Mouse (Mus musculus): ENCODE data around the gene Dennd1a. TPM values are rescaled to one million over a fixed set of nuclear protein-coding genes. Genes with fewer than 3 reads are reported as not detected.

Dennd1a gene
- total RNA-seq, 2 experiments from 2014 or later, result 25.3 to 26.2 TPM

- DNase-seq, result no peak
- intact Hi-C loops (cut with DNase I), result no loop called here
Measured at GRCm38 (mm10) chr2:37842151-37842569, 445.0 kb downstream of the Dennd1a start.

DNA sequence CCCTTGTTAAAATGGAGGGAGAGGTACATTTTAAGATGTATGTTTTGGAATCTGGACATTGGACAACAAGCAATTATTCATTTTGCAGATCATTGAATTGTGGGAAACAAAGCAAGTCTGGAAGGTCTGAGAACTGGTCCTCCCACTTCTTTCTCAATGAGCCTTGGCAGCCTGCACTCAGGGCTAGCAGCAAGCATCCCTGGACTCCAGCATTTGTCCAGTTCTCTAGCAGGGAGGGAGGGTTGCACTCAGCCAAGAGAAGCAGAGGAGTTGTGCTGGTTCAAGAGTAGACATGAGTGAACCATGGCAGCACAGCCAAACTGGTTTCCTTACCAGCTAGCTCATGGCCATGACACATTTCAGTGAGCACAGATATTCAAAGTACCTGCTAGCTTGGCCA, 447.3 kb downstream of the Dennd1a start:
- intact Hi-C loops (cut with DNase I), result no loop called here
- no peak for DNase-seq

- no peak for DNase-seq
- intact Hi-C loops (cut with DNase I), result no loop called here
Measured at GRCm38 (mm10) chr2:37838202-37838984, 448.8 kb downstream of the Dennd1a start.

DNA sequence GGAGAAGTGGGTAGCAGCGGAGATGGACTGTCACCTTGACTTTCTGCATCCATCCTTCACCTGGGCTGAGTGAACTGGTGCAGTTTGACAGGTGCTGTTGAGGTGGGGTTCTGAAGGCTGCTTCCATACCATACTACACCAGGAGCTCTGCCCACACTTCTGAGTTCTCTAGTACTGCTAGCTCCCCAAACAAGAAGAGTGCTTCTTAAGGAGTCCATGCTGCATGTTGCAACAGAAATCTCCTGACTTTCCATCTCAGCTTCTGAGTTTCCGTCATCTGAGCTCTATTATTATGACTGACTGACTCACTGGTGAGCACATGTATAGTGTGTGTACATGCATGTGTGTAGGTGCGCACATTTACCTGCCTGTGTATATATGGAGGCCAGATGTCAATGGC, 449.6 kb downstream of the Dennd1a start:
- intact Hi-C loops (cut with DNase I), result no loop called here
- no peak for DNase-seq

DNA sequence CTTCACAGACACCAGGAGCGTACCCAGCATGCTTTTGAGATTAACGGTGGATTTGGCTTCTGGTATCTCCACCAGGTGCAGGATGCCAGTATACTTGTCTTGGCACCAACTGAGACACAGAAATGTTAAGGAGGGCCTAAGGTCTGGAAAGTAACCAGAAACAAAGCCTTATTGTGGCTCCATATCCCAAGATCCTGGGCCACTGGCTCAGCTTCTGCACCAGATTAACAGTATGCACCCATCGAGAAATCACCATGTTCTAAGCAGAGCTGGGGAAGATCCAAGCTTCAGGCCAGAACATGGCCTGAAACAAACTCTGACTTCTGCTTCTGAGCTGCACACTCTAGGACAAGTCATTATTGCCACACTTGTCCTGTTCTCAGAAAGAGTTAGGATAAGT, 450.3 kb downstream of the Dennd1a start:
- DNase-seq, result no peak
- intact Hi-C loops (cut with DNase I), result no loop called here

GRCm38 (mm10) chr2:37832253-37832652, 454.9 kb downstream of the Dennd1a start:
- intact Hi-C loops (cut with DNase I), result no loop called here
- no peak for DNase-seq

GRCm38 (mm10) chr2:37829758-37830275, 457.4 kb downstream of the Dennd1a start:
- DNase-seq, result no peak
- intact Hi-C loops (cut with DNase I), result no loop called here

DNA sequence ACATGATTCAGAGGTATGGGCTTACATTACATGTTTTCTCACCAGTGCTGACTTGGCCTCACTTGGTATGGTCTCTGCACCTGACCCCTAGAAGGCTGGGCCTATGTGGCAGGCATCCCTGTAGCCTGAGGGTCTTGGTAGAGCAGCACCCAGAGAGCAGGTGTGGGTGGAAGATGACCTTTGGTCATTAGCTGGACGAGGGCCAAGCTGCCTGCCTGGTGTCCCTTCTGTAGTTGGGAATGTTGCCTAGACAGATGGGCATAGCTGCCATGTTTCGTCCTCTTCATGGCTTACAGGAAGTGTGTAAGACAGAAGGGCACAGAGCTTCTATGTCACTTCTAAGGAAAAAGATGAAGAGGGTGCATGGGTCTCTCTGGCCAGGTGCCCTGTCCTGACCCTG, 463.4 kb downstream of the Dennd1a start:
- intact Hi-C loops (cut with DNase I), result no loop called here
- DNase-seq, result no peak

GRCm38 (mm10) chr2:37822122-37822521, 465.1 kb downstream of the Dennd1a start:
- no peak for DNase-seq
- intact Hi-C loops (cut with DNase I), result no loop called here

DNA sequence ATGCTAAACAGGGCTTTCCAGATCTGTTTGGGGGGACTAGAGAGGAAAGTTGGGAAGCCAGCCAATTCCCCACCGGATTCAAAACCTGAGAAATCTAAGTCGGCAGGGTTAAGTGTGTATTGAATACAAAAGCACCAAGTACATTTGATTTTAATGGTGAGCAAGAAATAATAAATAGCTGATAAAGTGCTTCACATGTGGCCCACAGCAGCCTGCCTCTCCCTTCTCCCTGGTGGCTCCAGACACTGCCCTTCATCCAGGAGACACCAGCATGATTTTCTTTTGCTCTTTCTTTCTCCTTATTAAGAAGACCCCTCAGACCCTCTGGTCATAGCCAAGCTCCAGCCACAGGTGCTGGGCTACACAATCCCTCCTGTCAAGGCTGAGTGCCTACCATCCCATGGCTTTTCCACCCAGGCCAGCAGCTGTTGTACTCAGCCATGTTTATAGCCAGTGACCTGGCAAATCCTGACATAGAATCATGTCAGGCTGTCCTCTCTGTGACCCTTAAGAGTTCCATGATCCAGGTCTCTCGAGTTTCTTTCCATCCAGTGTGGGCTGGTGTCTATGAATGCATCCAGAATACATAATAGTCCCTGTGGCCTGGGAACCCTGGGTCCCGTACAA, 467.6 kb downstream of the Dennd1a start:
- no peak for DNase-seq
- intact Hi-C loops (cut with DNase I), result loop anchor here (5.0 kb wide), 1 partner anchor 838 kb away; no protein-coding TSS in a partner anchor

- no peak for DNase-seq
- intact Hi-C loops (cut with DNase I), result loop anchor here (5.0 kb wide), 1 partner anchor 838 kb away; no protein-coding TSS in a partner anchor
Measured at GRCm38 (mm10) chr2:37818761-37819525, 468.2 kb downstream of the Dennd1a start.

DNA sequence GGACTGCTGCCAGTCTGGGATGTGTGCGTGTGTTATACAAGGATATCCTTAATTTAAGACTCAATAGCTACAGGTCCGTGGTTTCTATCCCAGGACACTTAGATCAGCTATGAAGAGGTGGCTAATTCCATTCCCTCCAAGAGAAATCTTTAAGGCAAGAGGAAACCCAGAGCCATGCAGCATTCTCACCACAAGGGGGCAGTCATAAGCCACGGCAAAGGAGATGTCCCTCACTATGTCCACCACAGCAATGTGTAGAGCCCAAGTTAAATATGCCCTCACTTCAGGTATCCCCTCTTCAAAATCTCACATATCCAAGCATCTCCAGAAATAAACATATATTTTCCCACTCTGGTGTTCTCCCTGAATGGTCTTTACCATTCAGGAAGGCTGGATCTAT, 471.5 kb downstream of the Dennd1a start:
- intact Hi-C loops (cut with DNase I), result loop anchor here (1.0 to 5.0 kb wide), 2 partner anchors 561 to 842 kb away; no protein-coding TSS in a partner anchor
- DNase-seq, result peak; percentile 72 to 77

DNA sequence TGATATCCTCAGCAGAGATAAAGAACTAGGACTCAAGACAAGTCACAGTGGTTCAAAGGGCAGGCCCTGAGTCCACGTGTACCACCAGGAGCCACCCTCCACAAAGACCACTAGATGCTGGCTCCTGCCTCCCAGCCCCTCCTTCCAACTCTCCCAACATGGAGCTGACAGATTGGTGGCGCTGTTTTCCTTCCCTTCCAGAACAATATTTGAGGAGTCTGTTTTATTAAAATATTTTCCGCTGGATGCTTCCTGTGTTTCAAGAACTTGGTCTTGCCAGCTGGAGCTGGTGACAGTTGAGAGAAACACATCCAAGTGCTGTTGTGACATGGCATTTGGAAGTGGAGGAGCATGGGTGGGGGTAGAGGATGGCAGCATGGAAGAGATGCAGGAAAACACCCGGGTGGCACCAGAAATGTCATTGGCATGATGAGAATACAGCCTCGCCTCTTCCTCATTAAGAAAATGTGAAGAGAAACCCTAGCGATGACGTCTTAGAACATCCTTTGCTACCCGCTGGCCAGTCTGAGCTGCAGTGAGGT, 472.3 kb downstream of the Dennd1a start:
- DNase-seq, result no peak
- intact Hi-C loops (cut with DNase I), result loop anchor here (1.0 to 5.0 kb wide), 2 partner anchors 561 to 842 kb away; no protein-coding TSS in a partner anchor

DNA sequence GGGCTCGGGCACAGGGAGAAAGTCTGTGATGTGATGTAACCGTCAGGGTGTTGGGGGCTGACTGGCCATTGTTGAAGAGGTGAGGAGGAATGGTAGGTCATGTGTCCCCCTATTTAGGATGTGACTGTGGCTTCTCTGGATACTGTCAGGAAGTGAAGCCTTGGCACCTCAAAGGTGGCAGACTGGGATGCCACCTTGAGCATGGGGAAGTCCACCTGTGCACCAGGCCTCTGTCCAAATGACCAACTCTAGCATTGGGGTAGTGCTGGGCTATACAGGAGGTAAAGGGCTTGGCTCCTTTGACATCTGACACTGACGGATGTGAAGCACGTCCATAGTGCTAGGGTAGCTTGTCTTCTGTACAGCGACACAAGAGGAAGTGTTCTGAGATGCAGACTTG, 474.8 kb downstream of the Dennd1a start:
- no peak for DNase-seq
- intact Hi-C loops (cut with DNase I), result no loop called here

DNA sequence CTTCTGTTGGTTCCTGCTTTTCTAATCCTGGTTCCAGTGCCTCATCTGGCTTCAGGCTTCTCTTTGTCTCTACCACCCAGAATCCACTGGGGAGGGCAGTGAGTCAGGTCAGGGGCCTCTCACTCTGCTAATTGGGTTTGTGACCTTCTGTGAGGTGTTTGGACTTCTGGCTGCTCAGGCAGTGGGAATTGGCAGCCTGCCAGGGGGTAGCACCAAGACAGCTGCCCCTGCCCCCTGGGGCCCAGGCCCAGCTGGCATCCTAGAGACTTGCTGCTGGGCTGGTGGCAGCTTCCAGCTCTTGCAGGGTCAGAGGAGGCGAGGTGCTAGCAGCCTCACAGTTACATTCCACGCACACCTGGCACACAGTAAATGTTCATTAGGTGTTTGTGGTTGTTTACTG, 475.5 kb downstream of the Dennd1a start:
- intact Hi-C loops (cut with DNase I), result no loop called here
- DNase-seq, result peak in 1 of 2 experiments; percentile 36

- DNase-seq, result peak; percentile 57 to 68
- intact Hi-C loops (cut with DNase I), result loop anchor here (1.0 to 10.0 kb wide), 2 partner anchors 27 to 418 kb away; no protein-coding TSS in a partner anchor
Measured at GRCm38 (mm10) chr2:37802610-37803212, 484.5 kb downstream of the Dennd1a start.

- DNase-seq, result no peak
- intact Hi-C loops (cut with DNase I), result loop anchor here (1.0 to 10.0 kb wide), 2 partner anchors 26 to 417 kb away; no protein-coding TSS in a partner anchor
Measured at GRCm38 (mm10) chr2:37801687-37802086, 485.5 kb downstream of the Dennd1a start.

DNA sequence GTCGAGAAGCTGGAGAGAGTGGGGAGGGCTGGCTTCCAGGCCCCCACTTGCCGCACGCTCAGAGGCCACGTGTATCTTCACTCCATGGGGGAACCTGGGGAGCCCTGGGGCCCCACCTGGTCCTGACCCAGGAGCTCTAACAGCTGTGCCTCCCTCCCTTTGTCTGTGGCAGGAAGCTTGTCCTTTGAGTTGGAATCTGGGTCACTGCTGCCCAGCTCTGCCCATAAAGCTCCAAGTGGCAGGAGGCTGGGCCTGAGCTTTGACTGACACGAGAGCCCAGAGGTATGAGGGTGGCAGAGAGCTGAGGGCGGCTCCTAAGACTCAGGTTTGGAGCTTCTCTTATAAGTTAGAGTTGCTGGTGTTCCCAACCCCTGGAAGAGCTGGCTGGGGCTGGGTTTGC, 488.1 kb downstream of the Dennd1a start:
- DNase-seq, result no peak
- intact Hi-C loops (cut with DNase I), result no loop called here

- intact Hi-C loops (cut with DNase I), result no loop called here
- no peak for DNase-seq
Measured at GRCm38 (mm10) chr2:37797046-37797445, 490.1 kb downstream of the Dennd1a start.

- intact Hi-C loops (cut with DNase I), result no loop called here
- no peak for DNase-seq
Measured at GRCm38 (mm10) chr2:37796021-37796420, 491.2 kb downstream of the Dennd1a start.
